Comparison of ENCODE assay signal across 8 mouse cellular contexts in genomic region chr8:119446211-119446989, GRCm38 (mm10). TPM values are rescaled to one million over a fixed set of nuclear protein-coding genes. Genes with fewer than 3 reads are reported as not detected.
DNase-seq lines count a peak whose midpoint lies in the region; ATAC-seq and TF ChIP-seq lines count a peak whose summit lies in the region.

TSS of gene Necab2 (plus strand) at chr8:119446719.

- peak within 1 kb of the TSS; percentile 96 for H3K4me2 ChIP-seq in forebrain, embryonic 15.5 days (replicated peaks)

- H3K27ac ChIP-seq in forebrain, embryonic 15.5 days (replicated peaks): no peak within 1 kb of the TSS
- peak within 1 kb of the TSS; percentile 77 for H3K27ac ChIP-seq in layer of hippocampus, adult 2 months
- no peak within 1 kb of the TSS for H3K27ac ChIP-seq in thymus, adult 2 months (ENCODE audit: control insufficient read depth, insufficient read depth, low read length)

- no peaks in the 10 kb centered on the region for H3K36me3 ChIP-seq in forebrain, embryonic 15.5 days
- H3K36me3 ChIP-seq in thymus, adult 2 months (ENCODE audit: control insufficient read depth, insufficient read depth, low read length): no peaks in the 10 kb centered on the region

- WGBS in forebrain, embryonic 15.5 days: 2% methylated on average over 34 of the region's 52 CpGs
- WGBS in thymus, adult 2 months: 9% methylated on average over 50 of the region's 52 CpGs

- intact Hi-C loops in heart, postnatal 36 days (cut with DNase I): loop anchor here (1.0 to 5.0 kb wide), 2 partner anchors 51 to 231 kb away; no protein-coding TSS in a partner anchor

- H3K9me3 ChIP-seq in forebrain, embryonic 15.5 days: no peaks in the 10 kb centered on the region

- peak; percentile 50 for DNase-seq in CD4-positive helper T cell, adult 2 months (ENCODE audit: low read depth, low spot score)
- peak; percentile 51 for DNase-seq in brain, embryonic 18.5 days (ENCODE audit: low read depth, low spot score)
- DNase-seq in heart, postnatal 36 days: peak; percentile 74 to 82
- DNase-seq in layer of hippocampus, adult 2 months (ENCODE audit: low spot score in 2 of 2): peak; percentile 79 to 93
- DNase-seq in lung, adult 18-20 months: peak; percentile 61 to 77
- peak; percentile 73 for DNase-seq in thymus, adult 2 months

- H3K9ac ChIP-seq in forebrain, embryonic 15.5 days (replicated peaks): peak within 1 kb of the TSS; percentile 70

- H3K27me3 ChIP-seq in forebrain, embryonic 15.5 days: peaks cover 11% of the 10 kb centered on the region; the same call in 1 of the 2 replicates
- peaks cover 5% of the 10 kb centered on the region; the same call in 1 of the 2 replicates for H3K27me3 ChIP-seq in thymus, adult 2 months (ENCODE audit: control insufficient read depth, insufficient read depth, low read length)

- no peak for TF ChIP-seq POLR2A in thymus, adult 2 months (IDR thresholded peaks at IDR 0.05; ENCODE audit: control insufficient read depth, extremely low read depth, insufficient read depth, low read length, poor library complexity)

- H3K4me1 ChIP-seq in forebrain, embryonic 15.5 days: peaks cover 14% of the 10 kb centered on the region
- 0 out of 2 replicates have a peak, but pooled peaks cover 3% of the 10 kb centered on the region for H3K4me1 ChIP-seq in thymus, adult 2 months (replicated peaks; ENCODE audit: control insufficient read depth, insufficient read depth, low read length)

- peak; percentile 84 for TF ChIP-seq CTCF in layer of hippocampus, adult 2 months (conservative IDR thresholded peaks at IDR 0.05)
- peak; percentile 66; the same call in 1 of the 2 replicates for TF ChIP-seq CTCF in thymus, adult 2 months (IDR thresholded peaks at IDR 0.05; ENCODE audit: borderline replicate concordance, control insufficient read depth, extremely low read depth, insufficient read depth, low read length, poor library complexity)

- H3K4me3 ChIP-seq in forebrain, embryonic 15.5 days: peak within 1 kb of the TSS; percentile 70
- H3K4me3 ChIP-seq in layer of hippocampus, adult 2 months: peak within 1 kb of the TSS; percentile 62
- no peak within 1 kb of the TSS for H3K4me3 ChIP-seq in thymus, adult 2 months (ENCODE audit: control insufficient read depth, insufficient read depth, low read length)

- ATAC-seq in forebrain, embryonic 15.5 days (replicated peaks): peak; percentile 64
- ATAC-seq in neutrophil, adult 5-6 weeks (ENCODE audit: extremely low read depth, insufficient number of reproducible peaks, low FRiP score, poor library complexity, severe bottlenecking): peak; percentile 23; the same call in 1 of the 2 replicates

RNA-seq across cellular contexts. Expression of gene Necab2, which starts in this region (rescaled TPM):
- polyA plus RNA-seq in forebrain, embryonic 15.5 days (2015; fragmentation: Nextera tagmentation; extraction: Ambion mirVana): 15.7 and 17.9 TPM in 2 replicates
- total RNA-seq in heart, postnatal 36 days (2021): not detected
- 100 to 1,000 TPM in 1 of 2 experiments, 10 to 100 TPM in 1; 99.0 to 104 TPM for total RNA-seq in layer of hippocampus, adult 2 months (2021)
- not detected in 2 replicates for total RNA-seq in neutrophil, adult 5-6 weeks (2017)
- polyA plus RNA-seq in thymus, adult 2 months (2012; rRNA removed): 0.06 and 0.12 TPM in 2 replicates

Comparison
In these comparisons a context has a peak if more than half of its experiments do, and no peak if none do; other contexts are left out.
1. RNA of gene Necab2 (total RNA-seq): 99.0 to 104 TPM in layer of hippocampus, adult 2 months; not detected in heart, postnatal 36 days and not detected in neutrophil, adult 5-6 weeks; every median in the first group is over 10 times any median in the second.
2. RNA of gene Necab2 (polyA plus RNA-seq): 15.7 to 17.9 TPM in forebrain, embryonic 15.5 days; 0.06 to 0.12 TPM in thymus, adult 2 months; every median in the first group is over 10 times any median in the second.
3. Peak in DNase-seq in heart, postnatal 36 days; RNA of the gene not detected or under 1 TPM.
4. Peak in ATAC-seq in neutrophil, adult 5-6 weeks; RNA of the gene not detected or under 1 TPM.
5. Peak in DNase-seq in thymus, adult 2 months; RNA of the gene not detected or under 1 TPM.
6. Peak in every context shown above with its lines, with median percentiles within 50 percentile points of each other: DNase-seq.